Mouse (Mus musculus) splenic B cell, adult 2 months (primary cell): ENCODE measurements around the gene Abca13.

Source experiments
- DNase-seq: peaks from one replicate; pipeline ENCODE4 v3.0.0-alpha.2; 2011; ENCODE audit warnings: low read depth, low spot score
- H3K27me3 ChIP-seq: 2 replicates; pipeline ENCODE4 v1.6.1; 2012; ENCODE audit warnings: mild to moderate bottlenecking, low read length, moderate library complexity, mixed read lengths; ENCODE audit not compliant: control insufficient read depth, poor library complexity, insufficient read depth, severe bottlenecking
- H3K36me3 ChIP-seq: 2 replicates; pipeline ENCODE4 v1.6.1; 2012; ENCODE audit warnings: mild to moderate bottlenecking, low read length, moderate library complexity, mixed read lengths; ENCODE audit not compliant: control insufficient read depth, poor library complexity, insufficient read depth, severe bottlenecking

Abca13 gene

GRCm38 (mm10) chr11:9622888-9623287 is 431.1 kb downstream of the Abca13 start:
- DNase-seq = no peak
- Histone ChIP-seq H3K36me3 (no peaks in the 10 kb centered on the region), H3K27me3 (no peaks in the 10 kb centered on the region)

DNA sequence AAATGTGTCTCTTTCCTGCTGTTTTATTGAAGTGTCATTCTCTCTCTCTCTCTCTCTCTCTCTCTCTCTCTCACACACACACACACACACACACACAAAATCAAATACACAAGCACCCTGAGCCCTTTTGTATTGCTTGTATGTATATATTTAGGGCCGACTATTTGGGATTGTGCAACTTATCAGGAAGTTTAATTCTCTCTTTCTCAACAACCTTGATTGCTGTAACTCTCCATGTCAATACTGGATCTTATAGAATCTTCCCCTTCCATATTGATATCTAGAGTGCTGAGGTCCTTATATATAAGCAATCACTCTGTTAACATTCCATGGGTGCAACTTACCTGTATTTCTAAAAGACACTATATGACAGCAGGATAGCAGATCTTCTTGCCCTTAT is 433.0 kb downstream of the Abca13 start:
- DNase-seq = no peak
- Histone ChIP-seq H3K36me3 (no peaks in the 10 kb centered on the region), H3K27me3 (no peaks in the 10 kb centered on the region)

- Histone ChIP-seq H3K36me3 (no peaks in the 10 kb centered on the region), H3K27me3 (no peaks in the 10 kb centered on the region)
- no peak for DNase-seq
Measured at GRCm38 (mm10) chr11:9625812-9626211, 434.1 kb downstream of the Abca13 start.

DNA sequence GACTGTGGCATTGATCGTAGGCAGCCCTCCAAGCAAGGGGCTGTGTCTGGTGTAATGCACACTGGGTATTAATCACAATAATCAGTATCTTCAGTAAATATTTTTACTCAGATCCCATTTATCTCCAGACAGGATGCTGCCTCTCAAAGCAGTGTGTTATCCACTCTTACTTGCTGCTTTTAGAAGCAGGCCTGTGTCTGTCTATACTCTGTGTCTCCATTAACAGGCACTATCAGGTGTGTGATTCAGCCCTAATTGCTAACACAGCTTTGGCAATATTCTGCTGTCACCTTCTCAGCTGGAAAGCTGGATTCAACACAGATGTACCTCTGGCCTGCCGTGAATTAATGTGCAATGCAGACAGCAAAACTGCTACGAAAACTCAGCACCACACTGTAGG is 455.5 kb downstream of the Abca13 start:
- Histone ChIP-seq H3K27me3 (no peaks in the 10 kb centered on the region), H3K36me3 (no peaks in the 10 kb centered on the region)
- no peak for DNase-seq

DNA sequence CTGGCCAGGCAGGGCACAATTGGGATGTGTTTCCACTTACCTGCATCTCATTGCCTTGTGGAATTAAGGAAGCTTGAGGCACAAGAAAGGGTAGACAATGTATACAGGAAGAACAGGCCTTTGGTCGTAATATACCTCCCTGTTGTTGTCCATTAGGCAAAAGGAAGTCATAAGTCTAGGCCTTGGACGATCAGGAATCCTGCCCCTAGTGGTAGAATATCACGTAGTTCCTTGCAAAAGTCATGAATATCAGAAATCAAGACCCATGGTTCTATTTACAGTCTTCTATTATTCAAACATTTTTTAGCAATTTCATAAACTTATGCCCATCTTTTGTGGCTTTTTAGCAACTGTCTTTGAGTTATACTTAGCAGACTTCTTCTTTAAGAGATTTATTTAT is 456.2 kb downstream of the Abca13 start:
- no peaks in the 10 kb centered on the region for H3K36me3 ChIP-seq
- no peak for DNase-seq
- no peaks in the 10 kb centered on the region for H3K27me3 ChIP-seq

DNA sequence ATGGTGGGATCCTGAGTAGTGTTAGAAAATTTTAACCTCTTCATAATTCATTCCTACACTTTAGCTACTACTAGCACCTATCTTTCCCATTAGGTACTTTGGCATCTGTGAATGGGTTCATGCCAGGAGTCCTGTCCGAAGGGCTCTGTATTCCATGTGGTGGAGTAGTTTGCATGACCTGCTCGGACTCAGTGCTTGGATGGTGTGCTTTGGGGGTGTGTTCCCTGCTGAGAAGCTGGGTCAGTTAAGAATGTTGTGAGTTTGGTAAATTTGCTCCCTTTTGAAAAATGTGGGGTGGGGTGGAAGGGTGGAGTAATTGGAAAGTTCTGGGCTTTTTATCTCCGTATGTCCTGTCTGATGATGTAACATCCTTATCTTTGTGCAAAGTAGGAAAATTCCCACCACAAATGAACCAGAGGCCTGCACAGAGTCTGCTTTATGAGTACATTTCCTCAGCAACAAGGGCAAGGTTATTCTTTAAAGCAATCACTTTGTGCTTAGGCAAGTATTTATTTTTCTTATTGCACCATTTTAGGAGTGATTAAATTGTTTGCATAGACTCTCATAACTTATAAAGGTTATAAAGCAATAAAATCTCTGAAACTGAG is 475.0 kb downstream of the Abca13 start:
- H3K27me3 ChIP-seq = no peaks in the 10 kb centered on the region; the same call in 1 of the 2 replicates
- DNase-seq = no peak
- no peaks in the 10 kb centered on the region for H3K36me3 ChIP-seq

GRCm38 (mm10) chr11:9669430-9669829 is 477.7 kb downstream of the Abca13 start:
- no peak for DNase-seq
- no peaks in the 10 kb centered on the region; the same call in 1 of the 2 replicates for H3K27me3 ChIP-seq
- H3K36me3 ChIP-seq = no peaks in the 10 kb centered on the region

DNA sequence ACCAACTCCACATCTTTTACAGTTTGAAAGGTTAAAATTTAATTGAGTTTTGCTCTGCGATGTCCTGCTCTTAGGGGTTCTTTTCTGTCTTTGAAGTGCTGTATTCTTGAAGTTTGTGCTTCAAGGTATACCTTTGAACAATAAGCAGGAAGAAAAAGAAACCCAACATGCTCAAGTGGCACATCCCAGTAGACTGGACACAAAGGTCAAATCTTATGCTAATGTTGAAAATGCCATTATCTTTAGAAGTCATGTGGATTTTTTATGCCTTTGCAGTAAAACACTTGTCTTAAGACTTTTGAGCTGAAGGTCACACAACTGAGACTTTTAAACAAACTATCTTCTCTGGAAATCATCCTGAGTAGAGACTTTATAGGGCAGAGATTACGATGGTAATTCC is 493.2 kb downstream of the Abca13 start:
- no peak for DNase-seq
- no peaks in the 10 kb centered on the region for H3K36me3 ChIP-seq
- no peaks in the 10 kb centered on the region for H3K27me3 ChIP-seq

DNA sequence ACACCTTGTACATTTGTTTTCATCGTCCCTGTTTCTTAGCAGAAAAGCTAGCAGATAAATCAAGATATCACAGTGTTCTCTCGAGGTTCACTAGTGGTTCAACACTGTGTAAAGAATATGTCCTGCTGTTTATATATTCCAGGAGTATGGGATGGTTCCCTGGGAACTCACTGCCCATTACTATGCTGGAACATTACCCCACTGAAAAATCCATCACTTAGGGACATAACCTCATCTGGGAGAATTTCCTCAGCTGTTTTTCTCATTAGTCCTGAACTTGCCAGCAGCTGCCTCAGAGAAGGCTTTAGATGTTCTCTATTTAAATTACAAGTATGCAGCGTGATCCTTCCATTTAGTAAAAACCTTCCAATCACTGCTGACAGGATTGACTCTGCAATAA is 513.4 kb downstream of the Abca13 start:
- H3K27me3 ChIP-seq = no peaks in the 10 kb centered on the region
- DNase-seq = no peak
- no peaks in the 10 kb centered on the region for H3K36me3 ChIP-seq

DNA sequence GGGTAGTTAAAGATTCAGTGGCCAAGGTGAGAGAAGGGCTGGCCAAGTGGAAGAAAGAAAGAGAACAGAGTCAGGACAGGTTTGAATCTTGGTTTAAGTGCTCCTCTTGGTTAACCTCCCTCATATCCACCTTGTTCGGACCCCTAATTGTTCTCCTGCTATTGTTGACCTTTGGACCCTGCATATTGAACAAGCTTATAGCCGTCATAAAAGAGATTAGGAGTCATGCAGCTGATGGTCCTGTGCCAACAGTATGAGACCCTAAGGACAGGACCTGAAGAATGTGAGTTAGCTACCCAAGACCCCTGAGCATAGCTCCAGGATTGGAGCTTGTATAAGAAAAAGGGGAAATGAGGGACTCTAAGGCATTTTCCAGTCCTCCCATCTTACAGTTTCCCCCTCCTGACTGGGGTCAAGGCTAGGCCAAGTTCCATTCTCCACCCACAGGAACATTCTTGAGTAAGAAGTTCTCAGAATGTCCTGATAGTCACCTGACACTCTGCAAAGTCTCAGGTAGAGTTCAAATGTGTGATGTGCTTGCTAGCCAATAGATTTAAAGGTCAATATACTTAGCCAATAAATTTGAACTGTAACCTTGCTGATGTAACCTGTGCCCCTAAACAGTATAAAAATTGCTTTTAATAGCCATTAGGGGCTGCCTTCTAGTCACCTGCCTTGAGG is 536.2 kb downstream of the Abca13 start:
- Histone ChIP-seq H3K27me3 (no peaks in the 10 kb centered on the region), H3K36me3 (no peaks in the 10 kb centered on the region)
- no peak for DNase-seq

DNA sequence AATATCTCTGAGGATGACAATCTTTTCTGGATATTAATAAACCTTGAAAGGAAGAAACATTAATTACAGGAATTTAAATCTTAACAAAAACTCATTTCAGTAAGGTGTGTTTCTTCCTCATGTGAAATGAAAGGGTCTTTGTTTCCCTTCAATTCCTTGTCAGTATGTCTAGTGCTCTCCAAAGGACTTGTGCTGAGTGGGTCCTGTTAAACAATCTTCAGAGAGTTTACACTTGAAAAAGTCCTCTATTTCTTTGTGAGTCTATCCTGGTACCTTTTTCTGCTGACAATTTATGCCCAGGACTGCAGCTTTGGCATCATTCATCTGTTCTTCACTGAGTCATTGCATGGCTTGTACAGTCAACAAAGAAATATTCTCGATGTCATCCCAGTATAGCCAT is 539.6 kb downstream of the Abca13 start:
- Histone ChIP-seq H3K27me3 (no peaks in the 10 kb centered on the region), H3K36me3 (no peaks in the 10 kb centered on the region)
- no peak for DNase-seq
